Mouse (Mus musculus) embryonic facial prominence, embryonic 14.5 days (tissue): ENCODE results near the gene Gpx2. TPM values are rescaled to one million over a fixed set of nuclear protein-coding genes. Genes with fewer than 3 reads are reported as not detected.

Source experiments
- ATAC-seq: fragments of 200-750 bp; cut with Nextera tagmentation; 2 replicates; pipeline ENCODE4 v1.8.0; 2017; ENCODE audit warnings: low read depth, moderate number of reproducible peaks, moderate TSS enrichment
- DNase-seq: peaks from one replicate; pipeline ENCODE4 v3.0.0-alpha.2; 2015; ENCODE audit warnings: low spot score
- H3K27ac ChIP-seq: fragments of 300-500 bp; sonication (generic); replicated peaks from 2 replicates; pipeline ENCODE4 v1.5.1; 2014; ENCODE audit warnings: low read depth, mild to moderate bottlenecking, low read length, moderate library complexity
- H3K27me3 ChIP-seq: fragments of 300-500 bp; sonication (generic); replicated peaks from 2 replicates; pipeline ENCODE4 v1.6.1; 2014; ENCODE audit warnings: low read length; ENCODE audit not compliant: control insufficient read depth, insufficient read depth
- H3K36me3 ChIP-seq: fragments of 300-500 bp; sonication (generic); 2 replicates; pipeline ENCODE4 v1.6.1; 2014; ENCODE audit warnings: low read length, mixed read lengths; ENCODE audit not compliant: control insufficient read depth, insufficient read depth
- H3K4me1 ChIP-seq: fragments of 300-500 bp; sonication (generic); 2 replicates; pipeline ENCODE4 v1.6.1; 2014; ENCODE audit warnings: antibody characterized with exemption, low read length; ENCODE audit not compliant: control insufficient read depth, insufficient read depth
- H3K4me2 ChIP-seq: fragments of 300-500 bp; sonication (generic); 2 replicates; pipeline ENCODE4 v1.6.1; 2014; ENCODE audit warnings: low read depth, mild to moderate bottlenecking, low read length, moderate library complexity, mixed read lengths
- H3K4me3 ChIP-seq: fragments of 300-500 bp; sonication (generic); 2 replicates; pipeline ENCODE4 v1.5.1; 2014; ENCODE audit warnings: low read depth, mild to moderate bottlenecking, low read length
- H3K9ac ChIP-seq: fragments of 300-500 bp; sonication (generic); 2 replicates; pipeline ENCODE4 v1.6.1; 2014; ENCODE audit warnings: low read depth, mild to moderate bottlenecking, low read length, moderate library complexity, mixed read lengths
- H3K9me3 ChIP-seq: fragments of 300-500 bp; sonication (generic); 2 replicates; pipeline ENCODE4 v1.6.1; 2016; ENCODE audit warnings: low read length; ENCODE audit not compliant: control insufficient read depth
- WGBS: fragments of 180-500 bp; shearing (Covaris S2); extraction: QIAGEN DNeasy Blood & Tissue Kit; methylation state at CpG from one replicate; pipeline ENCODE4 v1.1.7; 2014; 5-methylcytosine and 5-hydroxymethylcytosine counted together
- polyA plus RNA-seq: library from polyadenylated mRNA; unstranded; fragments of >200 nt; fragmentation: Nextera tagmentation; extraction: Ambion mirVana; gene quantifications from 2 replicates; pipeline ENCODE4 v1.2.1, GENCODE M21; 2014

Gpx2 gene
- 4.2 and 6.8 TPM in 2 replicates for polyA plus RNA-seq

DNA sequence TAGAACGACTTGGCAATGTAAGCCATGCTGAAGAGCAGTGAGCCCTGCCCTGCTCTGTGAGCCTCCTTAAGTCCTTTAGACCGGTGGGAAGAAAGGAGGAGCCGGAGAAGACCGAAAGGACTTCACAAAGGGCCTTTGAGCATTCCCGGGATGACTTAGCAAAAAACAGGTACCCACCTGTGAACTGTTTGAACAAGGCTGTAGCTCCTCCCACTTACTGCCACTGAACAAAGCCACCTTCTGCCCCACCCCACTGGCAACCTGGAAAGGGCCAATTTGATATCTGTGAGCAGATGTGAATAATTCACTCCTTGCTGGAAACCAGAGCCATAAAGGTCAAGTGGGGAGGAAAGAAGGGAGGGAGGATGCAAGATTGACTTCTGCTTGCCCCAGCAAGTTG lies at the start of gene Gpx2:
TSS of gene Gpx2 (minus strand) at position 205 of the 400 bp plus-strand sequence.
- Histone ChIP-seq H3K4me3 (no peak within 1 kb of the TSS), H3K27me3 (no peaks in the 10 kb centered on the region), H3K36me3 (0 out of 2 replicates have a peak, but pooled peaks cover 4% of the 10 kb centered on the region), H3K4me1 (no peaks in the 10 kb centered on the region), H3K9me3 (no peaks in the 10 kb centered on the region), H3K9ac (no peak within 1 kb of the TSS), H3K27ac (no peak within 1 kb of the TSS), H3K4me2 (no peak within 1 kb of the TSS)
- ATAC-seq (0 out of 2 replicates have a peak, but pooled peaks have one; percentile 55), DNase-seq (no peak)
- WGBS: 68% methylated on average over 5 of the region's 5 CpGs

DNA sequence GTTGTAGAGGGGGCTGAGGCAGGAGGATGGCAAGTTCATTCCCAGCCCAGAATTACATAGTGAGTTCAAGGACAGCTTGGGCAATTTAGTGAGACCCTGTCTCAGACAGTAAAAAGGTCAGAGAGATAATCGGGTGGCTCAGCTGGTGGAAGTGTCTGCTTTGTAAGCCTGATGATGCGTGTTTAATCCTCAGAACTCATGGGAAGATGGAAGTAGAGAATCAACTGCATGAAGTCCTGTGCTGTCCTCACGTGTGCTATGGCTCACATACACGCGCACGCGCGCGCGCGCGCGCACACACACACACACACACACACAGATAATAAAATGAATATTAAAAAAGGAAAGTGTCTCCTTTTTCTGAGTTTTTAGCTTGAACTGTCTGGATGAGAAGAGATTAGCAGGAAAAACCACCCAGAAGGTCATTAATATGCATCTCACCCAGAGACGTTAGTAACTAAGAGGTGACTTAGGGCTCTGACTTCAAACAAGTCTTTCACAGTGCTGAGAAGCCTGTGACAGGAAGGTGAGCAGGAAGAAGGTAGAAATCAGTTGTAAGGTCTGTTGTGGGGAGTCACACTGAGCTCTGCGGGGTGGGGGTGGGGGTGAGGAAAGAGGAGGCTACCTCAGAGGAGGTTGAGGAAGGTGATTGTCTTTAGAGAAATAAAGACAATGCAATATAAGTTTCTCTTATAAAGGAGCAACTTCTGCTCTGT lies 49.1 kb upstream of the Gpx2 start:
- H3K27ac ChIP-seq: no peak overlapping the region
- H3K36me3 ChIP-seq: no peaks in the 10 kb centered on the region
- H3K4me1 ChIP-seq: no peaks in the 10 kb centered on the region
- 89% methylated on average over 15 of the region's 15 CpGs for WGBS
- H3K4me3 ChIP-seq: no peak overlapping the region
- H3K27me3 ChIP-seq: no peaks in the 10 kb centered on the region
- H3K4me2 ChIP-seq: no peak overlapping the region
- ATAC-seq (no peak), DNase-seq (no peak)
- no peaks in the 10 kb centered on the region for H3K9me3 ChIP-seq
- H3K9ac ChIP-seq: no peak overlapping the region

DNA sequence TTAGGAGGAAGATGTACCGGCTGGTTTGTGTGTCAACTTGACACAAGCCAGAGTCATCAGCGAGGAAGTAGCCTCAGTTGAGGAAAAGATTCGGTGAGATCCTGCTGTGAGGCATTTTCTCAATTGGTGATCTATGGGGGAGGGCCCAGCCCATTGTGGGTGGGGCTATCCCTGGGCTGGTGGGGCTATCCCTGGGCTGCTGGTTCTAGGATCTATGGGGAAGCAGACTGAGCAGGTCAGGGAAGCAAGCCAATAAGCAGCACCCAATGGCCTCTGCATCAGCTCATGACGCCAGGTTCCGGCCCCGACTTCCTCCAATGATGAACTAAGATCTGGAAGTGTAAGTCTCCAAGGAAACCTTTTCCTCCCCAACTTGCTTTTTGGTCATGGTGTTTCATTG lies 44.7 kb upstream of the Gpx2 start:
- Histone ChIP-seq H3K27me3 (no peaks in the 10 kb centered on the region), H3K27ac (no peak overlapping the region), H3K4me2 (no peak overlapping the region), H3K9me3 (no peaks in the 10 kb centered on the region), H3K4me3 (no peak overlapping the region), H3K4me1 (peaks cover 10% of the 10 kb centered on the region; the same call in 1 of the 2 replicates), H3K36me3 (no peaks in the 10 kb centered on the region), H3K9ac (no peak overlapping the region)
- no peak for ATAC-seq
- 68% methylated on average over 6 of the region's 6 CpGs for WGBS
- no peak for DNase-seq

DNA sequence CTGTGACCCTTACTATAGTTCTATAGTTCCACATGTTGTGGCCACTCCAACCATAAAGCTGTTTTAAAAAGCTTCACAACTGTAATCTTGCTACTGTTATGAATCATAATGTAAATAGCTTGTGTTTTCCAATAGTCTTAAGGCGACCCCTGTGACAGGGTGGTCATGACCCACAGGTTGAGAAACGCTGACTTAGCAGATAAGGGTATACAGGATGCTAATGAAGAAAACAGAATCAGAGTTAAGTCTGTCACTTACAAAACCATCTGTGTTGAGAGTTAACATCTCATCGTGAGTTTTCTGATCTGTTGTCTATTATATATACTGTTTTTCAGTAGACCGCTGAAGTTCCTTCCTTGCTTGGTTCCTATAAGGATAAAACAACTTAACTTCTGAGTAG lies 43.9 kb upstream of the Gpx2 start:
- no peak overlapping the region for H3K4me2 ChIP-seq
- no peak overlapping the region for H3K4me3 ChIP-seq
- peaks cover 10% of the 10 kb centered on the region; the same call in 1 of the 2 replicates for H3K4me1 ChIP-seq
- H3K27ac ChIP-seq: no peak overlapping the region
- DNase-seq (no peak), ATAC-seq (no peak)
- H3K36me3 ChIP-seq: no peaks in the 10 kb centered on the region
- WGBS: 92% methylated on average over 4 of the region's 4 CpGs
- H3K9ac ChIP-seq: no peak overlapping the region
- no peaks in the 10 kb centered on the region for H3K9me3 ChIP-seq
- H3K27me3 ChIP-seq: no peaks in the 10 kb centered on the region

DNA sequence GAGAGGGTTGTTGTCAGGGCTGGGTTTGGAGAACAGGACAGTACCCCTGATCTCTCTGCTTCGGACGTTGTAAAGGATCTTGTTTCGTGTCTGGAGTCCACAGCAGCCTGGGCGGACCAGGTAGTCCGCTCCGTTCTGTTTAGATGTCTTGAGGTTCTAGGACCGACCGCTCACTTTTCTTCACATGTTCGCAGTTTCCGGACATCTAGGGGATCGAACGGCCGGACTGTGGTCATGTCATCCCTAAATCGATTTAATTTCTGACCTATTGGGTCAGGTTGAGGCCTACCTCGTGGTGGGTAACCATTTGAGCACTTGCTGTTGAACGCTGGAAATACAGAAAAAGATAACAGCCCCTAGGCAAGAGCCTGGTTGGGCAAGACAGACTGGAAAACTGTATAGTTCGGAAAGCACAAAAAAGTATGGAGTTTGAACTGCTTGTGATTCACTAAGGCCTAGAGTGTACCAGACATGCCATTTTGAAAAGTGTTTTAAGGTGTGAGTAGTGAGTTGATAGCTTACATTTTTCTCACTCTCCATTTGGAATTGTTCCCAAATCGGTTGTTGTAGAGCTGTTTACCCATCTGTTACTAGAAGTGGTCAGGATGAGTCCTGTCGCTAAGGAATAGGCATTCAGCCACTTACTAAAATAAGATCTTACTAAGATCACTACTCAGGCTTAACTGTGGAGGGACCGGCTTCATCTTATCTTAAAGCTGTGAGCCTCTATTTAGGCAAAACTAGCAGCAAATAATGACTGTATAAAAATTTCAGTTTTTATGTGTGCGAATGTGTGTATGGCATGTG lies 42.7 kb upstream of the Gpx2 start:
- Histone ChIP-seq H3K36me3 (no peaks in the 10 kb centered on the region), H3K9ac (peak overlapping the region; percentile 71), H3K9me3 (no peaks in the 10 kb centered on the region), H3K4me3 (peak overlapping the region; percentile 65), H3K4me2 (peak overlapping the region; percentile 72), H3K27me3 (no peaks in the 10 kb centered on the region), H3K4me1 (peaks cover 10% of the 10 kb centered on the region; the same call in 1 of the 2 replicates), H3K27ac (peak overlapping the region; percentile 81)
- 13% methylated on average over 20 of the region's 21 CpGs for WGBS
- DNase-seq (no peak), ATAC-seq (no peak; the same call in 1 of the 2 replicates)

DNA sequence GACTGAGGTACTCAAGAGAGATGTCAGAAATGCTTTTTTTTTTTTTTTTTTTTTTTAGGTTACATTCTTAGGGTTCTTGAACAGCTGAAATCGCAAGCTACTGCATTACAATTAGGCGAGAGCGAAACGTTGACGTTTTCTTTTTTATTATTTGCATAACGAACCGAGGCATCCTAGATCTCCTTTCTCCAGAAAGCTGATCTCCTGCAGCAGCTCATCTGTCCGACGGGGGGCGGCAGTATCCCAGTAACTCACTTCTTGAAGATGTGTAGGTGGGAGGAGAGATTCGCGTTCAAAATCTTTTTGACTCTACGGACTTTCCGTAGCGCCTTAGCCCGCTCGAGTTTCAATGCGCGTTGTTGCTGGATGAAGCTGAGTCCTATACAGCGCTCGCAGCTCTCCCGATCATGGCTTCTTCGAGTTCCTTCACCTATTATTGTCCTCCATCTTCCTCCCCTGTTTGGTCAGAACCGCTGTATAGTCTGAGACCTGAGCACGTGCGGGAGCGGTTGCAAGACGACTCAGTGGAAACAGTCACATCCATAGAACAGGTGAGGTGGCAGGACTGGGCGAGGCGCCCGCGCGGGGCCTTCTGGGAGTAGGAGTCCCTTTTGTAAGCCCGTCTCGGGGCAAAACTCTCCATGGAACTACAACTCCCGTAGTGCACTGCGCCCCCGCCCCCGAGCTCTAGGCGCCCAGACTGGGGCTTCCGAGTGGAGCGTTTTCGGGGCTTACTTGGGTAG lies 41.9 kb upstream of the Gpx2 start:
- H3K4me3 ChIP-seq: peak overlapping the region; percentile 65
- H3K27ac ChIP-seq: peak overlapping the region; percentile 81
- no peaks in the 10 kb centered on the region for H3K27me3 ChIP-seq
- DNase-seq (peak; percentile 98), ATAC-seq (peak; percentile 99)
- 2% methylated on average over 43 of the region's 43 CpGs for WGBS
- no peaks in the 10 kb centered on the region for H3K36me3 ChIP-seq
- no peaks in the 10 kb centered on the region for H3K9me3 ChIP-seq
- peak overlapping the region; percentile 72 for H3K4me2 ChIP-seq
- H3K9ac ChIP-seq: peak overlapping the region; percentile 71
- peaks cover 10% of the 10 kb centered on the region; the same call in 1 of the 2 replicates for H3K4me1 ChIP-seq

DNA sequence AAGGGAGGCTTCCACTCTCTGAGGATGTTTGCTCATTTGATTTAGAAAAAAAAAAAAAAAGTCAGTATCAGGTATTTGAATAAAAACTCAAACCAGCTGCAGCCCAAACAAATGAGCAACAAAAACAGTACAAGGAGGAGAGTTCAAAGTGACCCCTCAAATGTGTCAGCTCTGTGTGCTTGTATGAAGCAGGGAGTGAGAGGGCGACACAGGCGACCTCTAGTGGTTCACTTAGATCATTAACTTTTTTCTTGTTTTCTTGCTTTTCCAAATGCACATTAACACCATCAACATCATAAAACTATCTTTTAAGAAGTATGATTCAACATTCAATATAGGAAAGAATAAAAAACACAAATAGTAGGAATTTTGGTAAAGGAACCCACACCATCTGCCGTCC lies 37.4 kb upstream of the Gpx2 start:
- Histone ChIP-seq H3K4me2 (no peak overlapping the region), H3K27me3 (no peaks in the 10 kb centered on the region), H3K9ac (no peak overlapping the region), H3K4me3 (no peak overlapping the region), H3K27ac (no peak overlapping the region), H3K9me3 (no peaks in the 10 kb centered on the region), H3K4me1 (no peaks in the 10 kb centered on the region), H3K36me3 (no peaks in the 10 kb centered on the region)
- ATAC-seq (no peak), DNase-seq (peak; percentile 62)
- WGBS: 3% methylated on average over 3 of the region's 3 CpGs

DNA sequence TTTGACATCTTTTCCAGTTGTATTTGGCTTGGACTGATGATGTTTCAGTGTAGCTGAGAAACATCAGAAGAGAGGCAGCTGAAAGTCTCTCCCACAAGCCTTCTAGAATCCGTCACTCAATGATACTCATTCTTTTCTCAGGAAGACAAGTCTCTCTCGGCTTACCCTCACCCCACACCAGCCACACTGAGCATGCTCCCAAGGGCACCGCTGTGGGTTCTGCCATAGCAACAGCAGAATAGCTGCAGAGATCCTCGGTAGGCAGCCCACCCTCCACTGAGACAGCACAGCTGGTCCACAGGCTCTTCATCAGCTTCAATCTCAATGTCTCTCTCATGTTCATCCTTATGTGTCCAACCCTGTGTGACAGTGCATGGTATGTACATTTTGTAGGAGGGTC lies 29.9 kb upstream of the Gpx2 start:
- Histone ChIP-seq H3K27me3 (peaks cover 12% of the 10 kb centered on the region), H3K9me3 (no peaks in the 10 kb centered on the region), H3K27ac (no peak overlapping the region), H3K9ac (no peak overlapping the region), H3K36me3 (no peaks in the 10 kb centered on the region), H3K4me1 (peaks cover 16% of the 10 kb centered on the region), H3K4me2 (no peak overlapping the region), H3K4me3 (no peak overlapping the region)
- ATAC-seq (no peak), DNase-seq (no peak)
- WGBS: 64% methylated on average over 4 of the region's 4 CpGs
